Mouse (Mus musculus): ENCODE measurements around the gene Akt3. TPM values are rescaled to one million over a fixed set of nuclear protein-coding genes. Genes with fewer than 3 reads are reported as not detected.

Akt3 gene
- polyA plus RNA-seq, 1 experiment from 2014 or later: 0.37 TPM

- no peaks in the 10 kb centered on the region for H3K4me1 ChIP-seq (ENCODE audit: control insufficient read depth, low read depth, low read length)
- no peaks in the 10 kb centered on the region for H3K27me3 ChIP-seq (ENCODE audit: control insufficient read depth, insufficient read depth, low read depth, low read length)
- no peak for ATAC-seq (ENCODE audit: low read depth)
- H3K4me3 ChIP-seq (ENCODE audit: low read depth, low read length): no peak overlapping the region
- H3K9ac ChIP-seq (ENCODE audit: low read depth, low read length): no peak overlapping the region
- no peaks in the 10 kb centered on the region for H3K9me3 ChIP-seq (replicated peaks; ENCODE audit: control insufficient read depth, low read length)
- 43% methylated on average over 2 of the region's 2 CpGs for WGBS (ENCODE audit: insufficient replicate concordance)
- H3K4me2 ChIP-seq (ENCODE audit: low read depth, low read length): no peak overlapping the region
- no peaks in the 10 kb centered on the region for H3K36me3 ChIP-seq (ENCODE audit: control insufficient read depth, insufficient read depth)
- H3K27ac ChIP-seq (ENCODE audit: low read length): no peak overlapping the region
These were observed 92.2 kb downstream of the Akt3 start for GRCm38 (mm10) chr1:177165789-177166188.

GRCm38 (mm10) chr1:177165336-177165735 is 92.7 kb downstream of the Akt3 start:
- H3K27me3 ChIP-seq (ENCODE audit: control insufficient read depth, insufficient read depth, low read depth, low read length): no peaks in the 10 kb centered on the region
- no peak for ATAC-seq (ENCODE audit: low read depth)
- H3K4me2 ChIP-seq (ENCODE audit: low read depth, low read length): no peak overlapping the region
- H3K36me3 ChIP-seq (ENCODE audit: control insufficient read depth, insufficient read depth): no peaks in the 10 kb centered on the region
- H3K4me3 ChIP-seq (ENCODE audit: low read depth, low read length): no peak overlapping the region
- no peaks in the 10 kb centered on the region for H3K4me1 ChIP-seq (ENCODE audit: control insufficient read depth, low read depth, low read length)
- no peak overlapping the region for H3K27ac ChIP-seq (ENCODE audit: low read length)
- 38% methylated on average over 2 of the region's 2 CpGs for WGBS (ENCODE audit: insufficient replicate concordance)
- no peak overlapping the region for H3K9ac ChIP-seq (ENCODE audit: low read depth, low read length)
- H3K9me3 ChIP-seq (replicated peaks; ENCODE audit: control insufficient read depth, low read length): no peaks in the 10 kb centered on the region

- no peaks in the 10 kb centered on the region for H3K36me3 ChIP-seq (ENCODE audit: control insufficient read depth, insufficient read depth)
- H3K4me2 ChIP-seq (ENCODE audit: low read depth, low read length): no peak overlapping the region
- no peaks in the 10 kb centered on the region for H3K4me1 ChIP-seq (ENCODE audit: control insufficient read depth, low read depth, low read length)
- no peak overlapping the region for H3K9ac ChIP-seq (ENCODE audit: low read depth, low read length)
- no peaks in the 10 kb centered on the region for H3K9me3 ChIP-seq (replicated peaks; ENCODE audit: control insufficient read depth, low read length)
- H3K27ac ChIP-seq (ENCODE audit: low read length): no peak overlapping the region
- no peak for ATAC-seq (ENCODE audit: low read depth)
- no peaks in the 10 kb centered on the region for H3K27me3 ChIP-seq (ENCODE audit: control insufficient read depth, insufficient read depth, low read depth, low read length)
- 54% methylated on average over 11 of the region's 11 CpGs for WGBS (ENCODE audit: insufficient replicate concordance)
- no peak overlapping the region for H3K4me3 ChIP-seq (ENCODE audit: low read depth, low read length)
These were observed 107.5 kb downstream of the Akt3 start for GRCm38 (mm10) chr1:177150344-177151021.

DNA sequence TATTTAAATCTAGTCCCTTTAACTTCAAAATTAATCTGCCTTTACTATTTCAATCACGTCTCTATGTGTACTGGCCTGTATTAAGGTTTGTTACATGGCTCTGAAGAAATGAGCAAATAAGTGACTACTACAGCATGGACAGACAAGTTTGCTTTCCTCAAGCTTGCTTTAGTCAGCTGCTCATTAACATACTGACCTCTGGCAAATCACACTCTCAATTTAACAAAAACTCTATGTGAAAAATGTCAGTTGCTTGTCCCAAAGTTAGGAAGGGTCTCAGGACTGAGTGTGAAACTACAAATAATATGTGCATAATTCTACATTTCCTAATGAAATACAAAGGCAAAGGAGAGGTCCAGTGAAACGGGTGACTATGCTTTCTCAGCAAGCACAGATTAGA is 109.3 kb downstream of the Akt3 start:
- no peak overlapping the region for H3K4me2 ChIP-seq (ENCODE audit: low read depth, low read length)
- 58% methylated on average over 2 of the region's 2 CpGs for WGBS (ENCODE audit: insufficient replicate concordance)
- H3K27me3 ChIP-seq (ENCODE audit: control insufficient read depth, insufficient read depth, low read depth, low read length): no peaks in the 10 kb centered on the region
- H3K4me3 ChIP-seq (ENCODE audit: low read depth, low read length): no peak overlapping the region
- no peaks in the 10 kb centered on the region for H3K36me3 ChIP-seq (ENCODE audit: control insufficient read depth, insufficient read depth)
- no peaks in the 10 kb centered on the region for H3K4me1 ChIP-seq (ENCODE audit: control insufficient read depth, low read depth, low read length)
- H3K9ac ChIP-seq (ENCODE audit: low read depth, low read length): no peak overlapping the region
- no peak overlapping the region for H3K27ac ChIP-seq (ENCODE audit: low read length)
- no peak for ATAC-seq (ENCODE audit: low read depth)
- H3K9me3 ChIP-seq (replicated peaks; ENCODE audit: control insufficient read depth, low read length): no peaks in the 10 kb centered on the region

- Histone ChIP-seq H3K36me3 (ENCODE audit: control insufficient read depth, insufficient read depth) (no peaks in the 10 kb centered on the region), H3K4me2 (ENCODE audit: low read depth, low read length) (no peak overlapping the region), H3K27me3 (ENCODE audit: control insufficient read depth, insufficient read depth, low read depth, low read length) (no peaks in the 10 kb centered on the region), H3K9ac (ENCODE audit: low read depth, low read length) (no peak overlapping the region), H3K27ac (ENCODE audit: low read length) (no peak overlapping the region), H3K4me3 (ENCODE audit: low read depth, low read length) (no peak overlapping the region), H3K4me1 (ENCODE audit: control insufficient read depth, low read depth, low read length) (no peaks in the 10 kb centered on the region), H3K9me3 (replicated peaks; ENCODE audit: control insufficient read depth, low read length) (no peaks in the 10 kb centered on the region)
- 64% methylated on average over 2 of the region's 2 CpGs for WGBS (ENCODE audit: insufficient replicate concordance)
- no peak for ATAC-seq (ENCODE audit: low read depth)
These were observed 116.5 kb downstream of the Akt3 start for GRCm38 (mm10) chr1:177141468-177141867.

DNA sequence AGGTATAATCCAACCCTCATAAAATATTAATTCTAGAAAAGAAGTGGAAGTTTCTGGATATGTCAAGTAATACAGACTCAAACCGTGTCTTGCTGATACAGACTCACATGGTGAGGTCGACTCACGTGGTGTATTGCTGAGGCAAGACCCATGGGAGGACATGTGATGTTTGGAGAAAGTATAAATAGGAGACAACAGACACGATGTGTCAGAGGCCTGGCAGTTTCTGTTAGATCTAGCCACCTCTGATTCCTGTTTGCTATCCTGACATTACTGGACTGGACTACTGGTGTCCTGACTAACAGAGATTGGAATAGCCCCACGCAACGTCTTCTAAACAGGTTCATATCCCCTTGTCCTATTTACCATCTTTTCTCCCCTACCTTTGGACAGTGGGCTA is 118.4 kb downstream of the Akt3 start:
- Histone ChIP-seq H3K4me1 (ENCODE audit: control insufficient read depth, low read depth, low read length) (no peaks in the 10 kb centered on the region), H3K27ac (ENCODE audit: low read length) (no peak overlapping the region), H3K4me3 (ENCODE audit: low read depth, low read length) (no peak overlapping the region), H3K4me2 (ENCODE audit: low read depth, low read length) (no peak overlapping the region), H3K9me3 (replicated peaks; ENCODE audit: control insufficient read depth, low read length) (no peaks in the 10 kb centered on the region), H3K27me3 (ENCODE audit: control insufficient read depth, insufficient read depth, low read depth, low read length) (no peaks in the 10 kb centered on the region), H3K9ac (ENCODE audit: low read depth, low read length) (no peak overlapping the region), H3K36me3 (ENCODE audit: control insufficient read depth, insufficient read depth) (no peaks in the 10 kb centered on the region)
- 60% methylated on average over 6 of the region's 6 CpGs for WGBS (ENCODE audit: insufficient replicate concordance)
- no peak for ATAC-seq (ENCODE audit: low read depth)

DNA sequence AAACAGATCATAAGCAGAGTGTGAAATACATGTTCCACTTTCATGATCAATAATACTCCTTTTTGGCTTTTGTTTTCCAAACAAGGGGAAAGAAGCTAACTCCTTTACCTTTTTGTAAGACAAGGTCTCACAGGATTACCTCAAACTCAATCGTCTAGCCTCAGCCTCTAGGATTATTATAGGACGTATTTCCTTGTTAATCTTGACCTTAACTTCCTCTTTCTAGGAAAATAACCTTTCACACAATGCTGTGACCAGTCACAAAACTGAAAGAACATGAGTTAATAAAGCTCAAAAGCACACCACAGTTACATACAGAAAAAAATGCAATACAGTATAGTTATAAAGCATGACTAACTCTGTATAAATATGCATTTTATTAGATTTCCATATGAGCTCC is 126.5 kb downstream of the Akt3 start:
- Histone ChIP-seq H3K9ac (ENCODE audit: low read depth, low read length) (no peak overlapping the region), H3K4me2 (ENCODE audit: low read depth, low read length) (no peak overlapping the region), H3K27ac (ENCODE audit: low read length) (no peak overlapping the region), H3K27me3 (ENCODE audit: control insufficient read depth, insufficient read depth, low read depth, low read length) (no peaks in the 10 kb centered on the region), H3K4me3 (ENCODE audit: low read depth, low read length) (no peak overlapping the region), H3K9me3 (replicated peaks; ENCODE audit: control insufficient read depth, low read length) (no peaks in the 10 kb centered on the region), H3K4me1 (ENCODE audit: control insufficient read depth, low read depth, low read length) (no peaks in the 10 kb centered on the region), H3K36me3 (ENCODE audit: control insufficient read depth, insufficient read depth) (no peaks in the 10 kb centered on the region; the same call in 1 of the 2 replicates)
- ATAC-seq (ENCODE audit: low read depth): no peak
- 35% methylated on average over 2 of the region's 2 CpGs for WGBS (ENCODE audit: insufficient replicate concordance)

DNA sequence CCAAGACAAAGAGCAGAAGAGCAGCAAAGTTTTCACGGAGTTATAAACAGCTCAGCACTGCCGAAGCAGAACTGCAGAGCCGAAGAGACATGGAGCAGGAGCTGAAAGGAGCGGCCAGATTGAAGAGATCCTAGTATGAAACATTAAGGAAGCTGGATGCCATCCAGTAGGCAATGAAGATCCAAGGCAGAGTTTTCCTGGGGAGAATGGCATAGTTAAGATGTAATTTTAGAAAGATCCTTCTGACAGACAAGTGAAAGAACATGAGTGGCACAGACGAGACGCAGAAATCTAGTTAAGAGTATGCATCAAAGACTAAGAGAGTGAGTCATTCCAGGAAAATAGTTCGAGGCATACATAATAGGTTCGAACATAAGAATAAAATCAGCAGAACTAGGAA is 131.3 kb downstream of the Akt3 start:
- H3K4me3 ChIP-seq (ENCODE audit: low read depth, low read length): no peak overlapping the region
- WGBS (ENCODE audit: insufficient replicate concordance): 67% methylated on average over 8 of the region's 8 CpGs
- no peak overlapping the region for H3K4me2 ChIP-seq (ENCODE audit: low read depth, low read length)
- no peaks in the 10 kb centered on the region for H3K27me3 ChIP-seq (ENCODE audit: control insufficient read depth, insufficient read depth, low read depth, low read length)
- H3K9ac ChIP-seq (ENCODE audit: low read depth, low read length): no peak overlapping the region
- no peaks in the 10 kb centered on the region for H3K9me3 ChIP-seq (replicated peaks; ENCODE audit: control insufficient read depth, low read length)
- ATAC-seq (ENCODE audit: low read depth): no peak
- H3K27ac ChIP-seq (ENCODE audit: low read length): no peak overlapping the region
- no peaks in the 10 kb centered on the region; the same call in 1 of the 2 replicates for H3K36me3 ChIP-seq (ENCODE audit: control insufficient read depth, insufficient read depth)
- no peaks in the 10 kb centered on the region for H3K4me1 ChIP-seq (ENCODE audit: control insufficient read depth, low read depth, low read length)

DNA sequence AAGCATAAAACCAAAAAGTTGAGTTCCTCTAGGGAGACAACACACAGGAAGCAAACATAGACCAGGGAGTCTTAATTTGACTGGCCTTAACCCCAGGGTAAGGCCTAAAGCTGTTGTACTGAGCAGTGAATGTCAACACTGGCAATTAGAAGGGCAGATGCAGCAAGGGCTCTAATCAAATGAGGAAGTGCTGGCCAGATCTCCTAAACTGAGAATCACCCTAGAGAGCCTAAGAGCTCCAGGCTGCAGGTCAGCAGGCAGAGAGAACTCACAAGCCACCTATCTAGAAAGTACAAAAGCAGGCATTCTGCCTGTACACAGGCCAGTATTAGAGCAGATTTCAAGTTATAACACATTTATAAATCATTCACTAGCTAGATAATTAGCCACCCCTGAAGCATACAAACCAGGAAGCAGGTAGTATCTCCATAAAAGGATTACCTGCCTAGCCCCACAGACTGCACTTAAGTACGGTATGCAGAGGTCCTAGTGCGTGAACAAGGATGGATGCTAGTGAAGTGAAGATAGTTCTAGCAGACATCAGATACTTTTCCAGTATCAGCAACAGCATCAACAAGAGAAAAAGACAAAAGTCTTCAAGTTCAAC is 147.2 kb downstream of the Akt3 start:
- H3K4me3 ChIP-seq (ENCODE audit: low read depth, low read length): no peak overlapping the region
- H3K27me3 ChIP-seq (ENCODE audit: control insufficient read depth, insufficient read depth, low read depth, low read length): no peaks in the 10 kb centered on the region
- no peaks in the 10 kb centered on the region for H3K9me3 ChIP-seq (replicated peaks; ENCODE audit: control insufficient read depth, low read length)
- no peak overlapping the region for H3K4me2 ChIP-seq (ENCODE audit: low read depth, low read length)
- no peaks in the 10 kb centered on the region for H3K4me1 ChIP-seq (ENCODE audit: control insufficient read depth, low read depth, low read length)
- no peaks in the 10 kb centered on the region for H3K36me3 ChIP-seq (ENCODE audit: control insufficient read depth, insufficient read depth)
- no peak for ATAC-seq (ENCODE audit: low read depth)
- 75% methylated on average over 2 of the region's 2 CpGs for WGBS (ENCODE audit: insufficient replicate concordance)
- no peak overlapping the region for H3K9ac ChIP-seq (ENCODE audit: low read depth, low read length)
- H3K27ac ChIP-seq (ENCODE audit: low read length): no peak overlapping the region
